22 mouse cellular contexts compared by ENCODE assay signal in genomic region chr14:57547062-57547461, GRCm38 (mm10). TPM values are rescaled to one million over a fixed set of nuclear protein-coding genes. Genes with fewer than 3 reads are reported as not detected.
DNase-seq lines count a peak whose midpoint lies in the region; ATAC-seq and TF ChIP-seq lines count a peak whose summit lies in the region.
"Had no signal": no experiment of that assay in that cellular context is flagged by ENCODE, and none has a peak within 500 bp of the region (broad histone marks: within the 10 kb centered on the region; RNA-seq: fewer than 3 reads in every experiment).

No protein-coding gene starts in this region.

- peak overlapping the region; percentile 46; the same call in 1 of the 2 replicates for H3K27ac ChIP-seq in embryonic facial prominence, embryonic 12.5 days
- no peak overlapping the region for H3K27ac ChIP-seq in embryonic facial prominence, embryonic 10.5 days (replicated peaks)
- H3K27ac ChIP-seq in lung, embryonic 16.5 days (ENCODE audit: low read length) = peak overlapping the region; percentile 51
- H3K27ac ChIP-seq in limb, embryonic 13.5 days = peak overlapping the region; percentile 59
- peak overlapping the region; percentile 74 for H3K27ac ChIP-seq in stomach, postnatal 0 days (replicated peaks)
- no peak overlapping the region for H3K27ac ChIP-seq in kidney, embryonic 16.5 days (ENCODE audit: low read length)
- H3K27ac ChIP-seq: embryonic facial prominence, embryonic 13.5 days; hindbrain, embryonic 15.5 days; layer of hippocampus, adult 2 months; liver, embryonic 15.5 days; macrophage; midbrain, embryonic 10.5 days had no signal

- no peak overlapping the region for H3K9ac ChIP-seq in embryonic facial prominence, embryonic 12.5 days
- H3K9ac ChIP-seq in lung, embryonic 16.5 days (ENCODE audit: low read length) = no peak overlapping the region
- no peak overlapping the region for H3K9ac ChIP-seq in limb, embryonic 13.5 days
- H3K9ac ChIP-seq in stomach, postnatal 0 days (ENCODE audit: low read length) = no peak overlapping the region
- H3K9ac ChIP-seq in kidney, embryonic 16.5 days (replicated peaks; ENCODE audit: low read length) = no peak overlapping the region
- H3K9ac ChIP-seq: embryonic facial prominence, embryonic 13.5 days; hindbrain, embryonic 15.5 days; liver, embryonic 15.5 days had no signal

- H3K9me3 ChIP-seq in embryonic facial prominence, embryonic 12.5 days = no peaks in the 10 kb centered on the region
- peaks cover 5% of the 10 kb centered on the region; the same call in 1 of the 2 replicates for H3K9me3 ChIP-seq in embryonic facial prominence, embryonic 10.5 days
- no peaks in the 10 kb centered on the region for H3K9me3 ChIP-seq in lung, embryonic 16.5 days (ENCODE audit: control insufficient read depth, low read length)
- H3K9me3 ChIP-seq in limb, embryonic 13.5 days = 0 out of 2 replicates have a peak, but pooled peaks cover 4% of the 10 kb centered on the region
- no peaks in the 10 kb centered on the region for H3K9me3 ChIP-seq in stomach, postnatal 0 days (ENCODE audit: control insufficient read depth, low read length)
- H3K9me3 ChIP-seq in kidney, embryonic 16.5 days (ENCODE audit: low read length) = no peaks in the 10 kb centered on the region
- H3K9me3 ChIP-seq: embryonic facial prominence, embryonic 13.5 days; hindbrain, embryonic 15.5 days; liver, embryonic 15.5 days; midbrain, embryonic 10.5 days had no signal

- ATAC-seq in embryonic facial prominence, embryonic 12.5 days (ENCODE audit: insufficient number of reproducible peaks, insufficient read depth, low FRiP score, low TSS enrichment) = no peak
- ATAC-seq in lung, embryonic 16.5 days (ENCODE audit: low read depth) = peak; percentile 40; the same call in 1 of the 2 replicates
- no peak; the same call in 1 of the 2 replicates for ATAC-seq in limb, embryonic 13.5 days (ENCODE audit: low FRiP score, low read depth)
- ATAC-seq in stomach, postnatal 0 days (ENCODE audit: low FRiP score, low TSS enrichment) = peak; percentile 66; the same call in 1 of the 2 replicates
- ATAC-seq in kidney, embryonic 16.5 days (ENCODE audit: low FRiP score, low TSS enrichment) = no peak
- ATAC-seq: forebrain, embryonic 14.5 days; midbrain, embryonic 16.5 days had no signal

- H3K27me3 ChIP-seq in embryonic facial prominence, embryonic 12.5 days = 0 out of 2 replicates have a peak, but pooled peaks cover 4% of the 10 kb centered on the region
- H3K27me3 ChIP-seq in embryonic facial prominence, embryonic 10.5 days (replicated peaks; ENCODE audit: low read depth, poor library complexity, severe bottlenecking) = peaks cover 12% of the 10 kb centered on the region
- H3K27me3 ChIP-seq in lung, embryonic 16.5 days (ENCODE audit: control insufficient read depth, insufficient read depth, low read depth, low read length) = no peaks in the 10 kb centered on the region
- no peaks in the 10 kb centered on the region for H3K27me3 ChIP-seq in limb, embryonic 13.5 days
- H3K27me3 ChIP-seq in stomach, postnatal 0 days (ENCODE audit: control insufficient read depth, insufficient read depth, low read length) = no peaks in the 10 kb centered on the region
- H3K27me3 ChIP-seq in kidney, embryonic 16.5 days (ENCODE audit: insufficient read depth, low read length) = no peaks in the 10 kb centered on the region
- H3K27me3 ChIP-seq: embryonic facial prominence, embryonic 13.5 days; hindbrain, embryonic 15.5 days; liver, embryonic 15.5 days had no signal

- peaks cover 4% of the 10 kb centered on the region; the same call in 1 of the 2 replicates for H3K4me1 ChIP-seq in embryonic facial prominence, embryonic 12.5 days
- peaks cover 16% of the 10 kb centered on the region for H3K4me1 ChIP-seq in embryonic facial prominence, embryonic 10.5 days
- H3K4me1 ChIP-seq in lung, embryonic 16.5 days (replicated peaks; ENCODE audit: control insufficient read depth, insufficient read depth, low read length) = peaks cover 9% of the 10 kb centered on the region; the same call in 1 of the 2 replicates
- peaks cover 18% of the 10 kb centered on the region for H3K4me1 ChIP-seq in limb, embryonic 13.5 days
- no peaks in the 10 kb centered on the region for H3K4me1 ChIP-seq in stomach, postnatal 0 days (replicated peaks; ENCODE audit: control insufficient read depth, insufficient read depth)
- 0 out of 2 replicates have a peak, but pooled peaks cover 6% of the 10 kb centered on the region for H3K4me1 ChIP-seq in kidney, embryonic 16.5 days (ENCODE audit: insufficient read depth, low read length)
- H3K4me1 ChIP-seq: hindbrain, embryonic 15.5 days had no signal

- no peak overlapping the region for H3K4me2 ChIP-seq in embryonic facial prominence, embryonic 12.5 days (replicated peaks)
- H3K4me2 ChIP-seq in lung, embryonic 16.5 days (ENCODE audit: low read depth, low read length) = no peak overlapping the region
- peak overlapping the region; percentile 43; the same call in 1 of the 2 replicates for H3K4me2 ChIP-seq in limb, embryonic 13.5 days (replicated peaks)
- H3K4me2 ChIP-seq in stomach, postnatal 0 days (replicated peaks; ENCODE audit: low read depth) = no peak overlapping the region
- H3K4me2 ChIP-seq in kidney, embryonic 16.5 days (replicated peaks; ENCODE audit: low read depth, low read length) = no peak overlapping the region
- H3K4me2 ChIP-seq: embryonic facial prominence, embryonic 13.5 days; heart, embryonic 11.5 days; hindbrain, embryonic 15.5 days; liver, embryonic 15.5 days had no signal

- DNase-seq in embryonic facial prominence, embryonic 10.5 days (ENCODE audit: low spot score) = no peak
- DNase-seq in lung, adult 18-20 months = no peak
- DNase-seq in stomach, postnatal 0 days (ENCODE audit: low spot score) = no peak
- no peak for DNase-seq in B cell, adult 2 months
- DNase-seq: cerebellum, postnatal 10 days; kidney, adult 2 months; right cerebral cortex, postnatal 4 days; thymus, postnatal 14 days had no signal

- no peak for TF ChIP-seq CTCF in stomach, postnatal 0 days (IDR thresholded peaks at IDR 0.05; ENCODE audit: low read depth)

- no peak overlapping the region for H3K4me3 ChIP-seq in embryonic facial prominence, embryonic 12.5 days
- H3K4me3 ChIP-seq in embryonic facial prominence, embryonic 10.5 days = no peak overlapping the region
- no peak overlapping the region for H3K4me3 ChIP-seq in lung, embryonic 16.5 days (ENCODE audit: low read length)
- H3K4me3 ChIP-seq in limb, embryonic 13.5 days = no peak overlapping the region
- H3K4me3 ChIP-seq in stomach, postnatal 0 days (ENCODE audit: low read depth, low read length) = no peak overlapping the region
- H3K4me3 ChIP-seq in kidney, embryonic 16.5 days (ENCODE audit: low read length) = no peak overlapping the region
- H3K4me3 ChIP-seq: embryonic facial prominence, embryonic 13.5 days; hindbrain, embryonic 15.5 days; layer of hippocampus, adult 2 months; liver, embryonic 15.5 days; midbrain, embryonic 10.5 days; myocyte had no signal

- 70% methylated on average over 5 of the region's 5 CpGs for WGBS in embryonic facial prominence, embryonic 12.5 days
- 88% methylated on average over 5 of the region's 5 CpGs for WGBS in embryonic facial prominence, embryonic 10.5 days
- 34% methylated on average over 5 of the region's 5 CpGs for WGBS in lung, embryonic 16.5 days
- WGBS in limb, embryonic 13.5 days = 53% methylated on average over 5 of the region's 5 CpGs
- 27% methylated on average over 5 of the region's 5 CpGs for WGBS in stomach, postnatal 0 days
- 68% methylated on average over 5 of the region's 5 CpGs for WGBS in kidney, embryonic 16.5 days

- no peak for TF ChIP-seq EP300 in stomach, postnatal 0 days (optimal IDR thresholded peaks at IDR 0.05)

- peaks cover 19% of the 10 kb centered on the region for H3K36me3 ChIP-seq in embryonic facial prominence, embryonic 12.5 days
- peaks cover 29% of the 10 kb centered on the region for H3K36me3 ChIP-seq in embryonic facial prominence, embryonic 10.5 days (replicated peaks)
- peaks cover 13% of the 10 kb centered on the region; the same call in 1 of the 2 replicates for H3K36me3 ChIP-seq in lung, embryonic 16.5 days (ENCODE audit: control insufficient read depth, insufficient read depth, low read length)
- peaks cover 32% of the 10 kb centered on the region for H3K36me3 ChIP-seq in limb, embryonic 13.5 days
- H3K36me3 ChIP-seq in stomach, postnatal 0 days (ENCODE audit: control insufficient read depth, insufficient read depth, low read length) = no peaks in the 10 kb centered on the region
- H3K36me3 ChIP-seq in kidney, embryonic 16.5 days (ENCODE audit: insufficient read depth, low read length) = 0 out of 2 replicates have a peak, but pooled peaks cover 5% of the 10 kb centered on the region

RNA-seq across cellular contexts. Expression of gene Il17d, which starts 22.5 kb away (rescaled TPM):
- 4.3 and 4.9 TPM in 2 replicates for polyA plus RNA-seq in embryonic facial prominence, embryonic 12.5 days (2016; fragmentation: Nextera tagmentation; extraction: Ambion mirVana)
- polyA plus RNA-seq in embryonic facial prominence, embryonic 10.5 days (2016; fragmentation: Nextera tagmentation; extraction: Ambion mirVana) = 0.77 and 0.91 TPM in 2 replicates
- polyA plus RNA-seq in lung, embryonic 16.5 days (2015; fragmentation: Nextera tagmentation; extraction: Ambion mirVana) = 4.1 and 4.8 TPM in 2 replicates
- polyA plus RNA-seq in limb, embryonic 13.5 days (2015; fragmentation: Nextera tagmentation; extraction: Ambion mirVana) = 7.9 and 9.2 TPM in 2 replicates
- 8.5 and 10.6 TPM in 2 replicates for polyA plus RNA-seq in stomach, postnatal 0 days (2015; fragmentation: Nextera tagmentation; extraction: Ambion mirVana)
- 1.0 and 2.1 TPM in 2 replicates for polyA plus RNA-seq in kidney, embryonic 16.5 days (2015; fragmentation: Nextera tagmentation; extraction: Ambion mirVana)
- polyA plus RNA-seq: macrophage had no signal

RNA-seq across cellular contexts. Expression of gene Eef1akmt1, which starts 24.4 kb away (rescaled TPM):
- polyA plus RNA-seq in embryonic facial prominence, embryonic 12.5 days (2016; fragmentation: Nextera tagmentation; extraction: Ambion mirVana) = 95.3 TPM in 2 replicates
- polyA plus RNA-seq in embryonic facial prominence, embryonic 10.5 days (2016; fragmentation: Nextera tagmentation; extraction: Ambion mirVana) = 107 and 112 TPM in 2 replicates
- polyA plus RNA-seq in lung, embryonic 16.5 days (2015; fragmentation: Nextera tagmentation; extraction: Ambion mirVana) = 93.8 and 101 TPM in 2 replicates
- polyA plus RNA-seq in limb, embryonic 13.5 days (2015; fragmentation: Nextera tagmentation; extraction: Ambion mirVana) = 101 and 110 TPM in 2 replicates
- polyA plus RNA-seq in stomach, postnatal 0 days (2015; fragmentation: Nextera tagmentation; extraction: Ambion mirVana) = 59.5 and 60.9 TPM in 2 replicates
- 81.1 and 88.1 TPM in 2 replicates for polyA plus RNA-seq in kidney, embryonic 16.5 days (2015; fragmentation: Nextera tagmentation; extraction: Ambion mirVana)

Comparison
In these comparisons a context has a peak if more than half of its experiments do, and no peak if none do; other contexts are left out.
1. H3K27ac ChIP-seq: peak in embryonic facial prominence, embryonic 12.5 days (single experiment), lung, embryonic 16.5 days (single experiment), limb, embryonic 13.5 days (single experiment) and stomach, postnatal 0 days (single experiment); none in embryonic facial prominence, embryonic 10.5 days (single experiment) and kidney, embryonic 16.5 days (single experiment).
2. ATAC-seq: peak in lung, embryonic 16.5 days (single experiment) and stomach, postnatal 0 days (single experiment); none in embryonic facial prominence, embryonic 12.5 days (single experiment), limb, embryonic 13.5 days (single experiment) and kidney, embryonic 16.5 days (single experiment).